Mouse (Mus musculus) stomach, postnatal 0 days (tissue): ENCODE results near the gene Mthfs.
"Not testable (repeated sequence)": the region's sequence is repeated elsewhere in the genome, so short reads cannot be mapped to it uniquely, and the experiment has no call there.

ENCODE experiments used
- CTCF ChIP-seq: IDR thresholded peaks from 2 replicates; pipeline ENCODE4 v1.5.1; 2016; ENCODE audit warnings: antibody characterized with exemption, low read depth, mild to moderate bottlenecking, moderate library complexity
- EP300 ChIP-seq: optimal IDR thresholded peaks from 2 replicates; pipeline ENCODE3; 2016; ENCODE audit warnings: antibody characterized with exemption

DNA sequence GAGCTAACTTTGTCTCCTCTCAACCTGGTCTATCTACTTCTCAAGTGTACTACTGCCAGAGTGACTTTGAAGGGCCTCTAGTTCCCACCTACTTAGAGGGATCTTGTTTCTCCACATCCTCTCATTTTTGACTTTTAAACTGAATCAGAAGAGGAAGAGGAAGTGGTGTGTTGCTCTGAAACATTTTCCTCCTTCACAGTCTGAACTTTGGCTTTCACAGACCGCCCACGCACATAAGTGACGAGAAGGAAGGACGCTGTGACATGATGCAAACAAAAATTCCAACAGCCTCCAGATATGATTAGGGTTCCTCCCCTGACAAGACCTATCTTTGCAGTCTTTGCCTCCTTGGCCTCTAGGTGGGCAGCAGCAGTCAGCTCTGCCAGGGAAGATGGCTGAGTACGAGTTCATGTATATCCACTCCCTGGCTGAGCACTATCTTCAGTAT lies 11.5 kb upstream of the Mthfs start, which contains the start of the genes Bcl2a1b and Gm29094:
- TF ChIP-seq CTCF, EP300: not testable (repeated sequence)
